Mouse (Mus musculus) CH12.LX (cell line): ENCODE results near the gene Gm5148.

ENCODE experiments used
- BHLHE40 ChIP-seq: IDR thresholded peaks from 2 replicates; pipeline ENCODE4 v1.6.1; 2011; ENCODE audit warnings: mild to moderate bottlenecking, low read depth, low read length, improper control_type of control experiment
- CTCF ChIP-seq, 2 experiments: IDR thresholded peaks in 1 of 2; conservative IDR thresholded peaks in 1 of 2; 2 replicates each; pipeline ENCODE4 v1.5.1; 2011 to 2012; ENCODE audit warnings: low read depth in 2 of 2, low read length in 2 of 2, improper control_type of control experiment in 1 of 2, inconsistent platforms in 1 of 2, mild to moderate bottlenecking in 1 of 2, moderate library complexity in 1 of 2
- EP300 ChIP-seq: IDR thresholded peaks from 2 replicates; pipeline ENCODE4 v1.6.1; 2011; ENCODE audit warnings: low read length, improper control_type of control experiment
- HCFC1 ChIP-seq: IDR thresholded peaks from 2 replicates; pipeline ENCODE4 v1.6.1; 2012; ENCODE audit warnings: low read depth, mild to moderate bottlenecking, inconsistent platforms, low read length, improper control_type of control experiment
- JUND ChIP-seq: conservative IDR thresholded peaks from 2 replicates; pipeline ENCODE4 v1.6.1; 2011; ENCODE audit warnings: low read depth, low read length, improper control_type of control experiment
- MAX ChIP-seq: IDR thresholded peaks from 2 replicates; pipeline ENCODE4 v1.6.1; 2011; ENCODE audit warnings: low read length, improper control_type of control experiment
- POLR2A ChIP-seq: IDR thresholded peaks from 2 replicates; pipeline ENCODE4 v1.6.1; 2011; ENCODE audit warnings: low read depth, mild to moderate bottlenecking, improper control_type of control experiment, low read length
- SIN3A ChIP-seq: IDR thresholded peaks from 2 replicates; pipeline ENCODE4 v1.6.1; 2012; ENCODE audit warnings: low read length, improper control_type of control experiment, inconsistent platforms
- SMC3 ChIP-seq: IDR thresholded peaks from 2 replicates; pipeline ENCODE4 v1.6.1; 2011; ENCODE audit warnings: low read depth, low read length, improper control_type of control experiment
- TCF12 ChIP-seq: IDR thresholded peaks from 2 replicates; pipeline ENCODE4 v1.6.1; 2014; ENCODE audit warnings: low read depth, mild to moderate bottlenecking, inconsistent platforms, low read length, improper control_type of control experiment
- USF1 ChIP-seq: IDR thresholded peaks from 2 replicates; pipeline ENCODE4 v1.6.1; 2014; ENCODE audit warnings: low read depth, mild to moderate bottlenecking, inconsistent platforms, low read length, improper control_type of control experiment

GRCm38 (mm10) chr3:37724171-37724804 lies at the start of gene Gm5148:
- TF ChIP-seq POLR2A (no peak), CTCF (conservative IDR thresholded peaks at IDR 0.05 in 1 of 2, IDR thresholded peaks at IDR 0.05 in 1 of 2; ENCODE audit: low read depth in 2 of 2, low read length in 2 of 2) (no peak), EP300 (no peak), TCF12 (no peak), BHLHE40 (no peak), USF1 (no peak), MAX (no peak), SMC3 (no peak), HCFC1 (no peak), JUND (no peak), SIN3A (no peak)
